Mouse (Mus musculus) heart, postnatal 4 days (tissue): ENCODE results near the gene Ctrc. TPM values are rescaled to one million over a fixed set of nuclear protein-coding genes. Genes with fewer than 3 reads are reported as not detected.

Experiments used
- DNase-seq: peaks from one replicate; pipeline ENCODE4 v3.0.0; 2021
- total RNA-seq, 2 experiments: library from RNA; stranded (reverse); gene quantifications; 2 replicates each; pipeline ENCODE4 v1.2.3; 2021

Ctrc gene
- not detected for total RNA-seq

DNA sequence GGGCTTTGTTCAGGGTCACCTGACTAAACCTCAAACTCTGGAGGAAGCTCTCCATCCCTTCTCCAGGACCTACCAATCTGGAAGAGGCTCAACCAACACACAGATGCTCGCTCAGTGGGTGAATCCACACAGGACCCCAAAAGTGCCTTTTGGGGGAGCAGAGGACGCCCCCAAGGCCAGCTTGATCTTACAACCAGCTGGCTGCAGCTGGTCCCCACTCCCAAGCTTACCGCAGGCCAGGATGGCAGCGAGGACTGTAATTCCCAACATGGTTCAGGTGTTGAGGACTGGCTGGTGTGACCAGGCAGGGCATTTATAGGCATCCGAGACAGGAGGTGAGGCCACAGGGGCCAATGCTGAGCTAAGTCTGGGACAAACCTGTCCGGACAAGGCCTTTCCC lies at the start of gene Ctrc:
Ctrc (minus strand) TSS at position 361 of the 400 bp plus-strand sequence.
- no peak for DNase-seq

- peak; percentile 39 for DNase-seq
Measured at GRCm38 (mm10) chr4:141895772-141896171, 49.6 kb upstream of the Ctrc start.

DNA sequence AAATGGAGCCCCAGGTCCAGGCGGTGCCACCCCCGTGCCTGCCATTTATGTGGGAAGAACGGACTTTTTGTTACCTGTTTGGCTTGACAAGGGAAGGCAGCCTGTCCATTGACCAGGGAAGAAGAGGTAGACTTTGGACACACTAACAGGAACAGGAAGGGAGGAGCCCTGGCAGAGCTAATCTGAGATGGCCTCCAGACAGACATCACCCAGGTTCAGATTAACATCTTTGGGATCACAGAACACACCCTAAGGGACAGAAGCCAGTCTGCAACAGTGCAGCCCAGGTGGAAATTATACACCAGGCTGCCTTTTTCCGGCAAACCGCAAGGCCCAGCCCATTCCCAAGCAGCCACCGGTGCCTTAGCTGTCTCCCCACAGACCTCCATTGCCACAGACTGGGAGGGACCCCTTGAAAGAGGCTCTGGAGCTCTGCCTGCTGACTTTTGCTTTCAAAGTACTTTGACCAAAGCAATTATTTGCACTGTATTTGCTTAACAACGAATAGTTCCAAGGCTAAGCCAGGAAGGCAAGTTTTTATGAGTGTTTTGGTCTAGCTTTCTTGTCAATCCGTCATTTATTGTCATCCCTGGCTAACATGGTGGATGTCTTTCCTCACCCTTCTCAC lies 47.1 kb upstream of the Ctrc start:
- no peak for DNase-seq

DNA sequence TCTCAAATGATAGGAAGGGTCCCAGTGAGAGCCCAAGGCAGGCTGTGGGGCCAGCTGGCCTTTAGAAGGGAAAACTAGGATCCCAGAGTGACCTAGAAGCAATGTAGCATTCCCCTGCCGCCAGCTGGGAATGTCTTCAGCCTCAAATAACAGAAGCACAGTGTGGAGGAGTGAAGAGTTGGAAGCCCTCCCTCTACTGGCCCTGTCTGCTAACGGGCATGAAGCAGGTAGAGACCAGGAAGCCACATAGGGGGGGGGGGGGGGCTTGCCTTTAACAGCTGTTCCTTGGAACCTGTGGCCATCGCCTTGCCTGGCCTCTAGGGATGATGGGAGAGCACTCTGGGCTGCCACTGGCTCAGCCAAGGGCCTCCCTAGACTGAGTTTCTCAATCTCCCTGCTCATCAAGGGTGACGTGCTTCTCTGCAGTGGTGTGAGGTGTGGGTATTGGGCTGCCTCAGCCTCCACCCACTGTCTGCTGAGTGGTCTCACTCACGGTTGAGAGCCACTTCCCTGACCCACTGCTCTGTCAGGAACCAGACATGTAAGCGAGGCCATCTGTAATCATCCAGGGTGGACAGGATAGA lies 40.3 kb upstream of the Ctrc start:
- no peak for DNase-seq

GRCm38 (mm10) chr4:141885451-141885850 lies 39.3 kb upstream of the Ctrc start:
- DNase-seq, result no peak

DNA sequence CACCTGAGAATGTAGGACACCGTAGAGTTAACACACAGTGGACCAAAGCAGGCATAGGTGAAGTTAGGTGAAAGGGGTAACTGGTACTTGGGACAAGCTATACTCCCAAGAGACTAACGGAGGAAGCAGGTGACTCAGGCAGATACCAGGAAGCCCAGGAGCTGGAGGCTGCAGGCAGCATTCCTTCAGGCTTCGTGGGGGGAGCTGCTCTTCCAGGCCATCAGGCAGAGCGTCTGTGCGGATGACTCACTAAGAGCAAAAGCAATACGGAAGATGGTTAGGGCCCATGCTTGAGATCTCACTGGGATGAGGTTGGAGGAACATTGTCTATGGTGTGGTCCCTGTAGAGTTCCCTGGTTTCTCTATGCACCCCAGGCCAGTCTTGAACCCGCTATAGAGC lies 36.7 kb upstream of the Ctrc start:
- DNase-seq, result no peak

- peak; percentile 49 for DNase-seq
Measured at GRCm38 (mm10) chr4:141881950-141882349, 35.8 kb upstream of the Ctrc start.

DNA sequence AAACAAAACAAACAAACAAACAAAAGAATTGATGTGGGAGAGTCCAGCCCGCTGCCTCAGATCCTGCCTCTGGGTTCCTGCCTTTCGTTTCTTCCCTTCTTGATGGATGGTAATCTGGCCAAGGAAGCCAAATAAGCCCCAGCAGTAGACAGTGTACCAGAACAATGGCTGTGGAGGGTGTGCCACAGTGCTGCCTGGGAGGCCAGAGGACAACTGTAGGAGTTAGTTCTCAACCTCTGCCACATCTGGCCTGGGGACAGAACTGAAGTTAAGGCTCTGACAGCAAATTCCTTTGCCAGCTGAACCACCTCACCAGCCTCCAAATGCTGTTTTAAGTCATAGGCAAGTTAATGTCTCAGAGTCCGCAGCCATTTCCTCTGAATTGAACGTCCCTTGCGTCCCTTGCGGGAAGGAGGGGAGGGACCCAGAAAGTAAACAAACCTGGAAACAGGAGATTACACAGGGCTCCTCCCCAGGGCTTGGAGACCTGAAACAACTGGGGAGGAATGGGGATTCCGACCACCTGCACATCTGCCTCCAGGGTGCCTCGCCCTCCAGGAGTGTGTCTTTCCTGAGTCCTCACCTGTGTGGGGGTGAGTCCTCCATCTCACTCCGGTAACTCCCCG lies 35.2 kb upstream of the Ctrc start:
- no peak for DNase-seq

- no peak for DNase-seq
Measured at GRCm38 (mm10) chr4:141879875-141880274, 33.7 kb upstream of the Ctrc start.

DNA sequence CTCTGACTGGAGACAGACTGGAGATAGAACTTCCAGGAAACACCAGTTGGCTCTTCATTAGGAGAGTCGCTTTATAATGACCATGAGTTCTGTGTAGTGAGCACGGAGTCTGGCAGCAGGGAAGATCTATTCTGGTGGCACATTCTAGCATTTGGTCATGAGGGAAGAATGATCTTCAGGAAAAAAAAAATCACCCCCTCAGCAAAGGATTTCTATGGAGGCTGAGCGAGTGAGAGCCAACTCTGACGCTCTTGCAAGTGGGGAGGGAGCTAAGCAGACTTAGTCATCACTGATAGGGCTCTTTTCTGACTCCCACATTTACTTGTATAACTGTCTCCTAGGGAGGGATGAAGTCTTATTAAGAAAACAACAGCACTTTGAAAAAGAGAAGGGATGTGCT lies 32.9 kb upstream of the Ctrc start:
- DNase-seq, result no peak

- DNase-seq, result no peak
Measured at GRCm38 (mm10) chr4:141878621-141879020, 32.5 kb upstream of the Ctrc start.

- DNase-seq, result no peak
Measured at GRCm38 (mm10) chr4:141875481-141876108, 29.4 kb upstream of the Ctrc start.

DNA sequence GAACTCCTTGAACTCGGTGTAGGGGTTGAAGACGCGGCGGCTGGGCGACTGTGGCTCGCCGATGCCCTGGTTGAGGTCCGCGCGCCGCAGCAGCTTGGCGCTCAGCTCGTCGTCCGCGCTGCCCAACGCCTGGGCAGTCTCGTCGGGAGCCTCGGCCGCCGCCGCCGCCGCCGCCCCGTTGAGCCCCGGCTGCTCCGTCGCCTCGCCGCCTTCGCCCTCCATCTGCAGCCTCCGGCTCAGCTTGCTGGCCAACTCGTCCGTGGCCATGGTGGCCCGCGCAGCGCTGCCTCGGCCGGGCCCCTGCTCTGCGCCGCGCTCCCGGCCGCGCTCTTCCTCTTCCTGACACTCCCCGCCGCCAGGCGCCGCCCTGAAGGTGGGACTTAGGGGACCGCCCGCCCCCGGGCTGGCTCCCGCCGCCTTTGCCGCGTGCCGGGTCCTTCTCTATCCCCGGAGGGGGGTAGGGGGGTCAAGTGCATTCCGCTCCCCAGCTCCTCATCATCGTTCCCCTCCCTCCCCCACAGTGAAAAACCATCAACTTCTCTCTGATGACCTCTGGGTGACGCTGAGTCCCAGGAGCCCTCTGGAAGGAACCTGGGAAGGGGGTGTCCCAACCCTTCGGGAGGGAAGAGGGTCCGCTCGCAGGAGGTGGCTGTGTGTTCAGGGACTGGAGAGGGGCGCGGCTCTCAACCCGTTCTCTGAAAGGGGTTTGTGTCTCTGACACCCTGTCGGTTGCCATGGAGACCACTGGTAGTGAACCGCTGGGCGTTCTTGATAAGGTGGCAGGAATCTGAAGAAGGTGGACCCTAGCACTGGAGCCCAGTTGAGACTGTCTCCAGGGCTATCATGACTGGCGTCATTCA lies 28.7 kb upstream of the Ctrc start, which contains the start of gene Efhd2:
Efhd2 (minus strand) TSS at position 320 of the 860 bp plus-strand sequence.
- DNase-seq, result peak; percentile 87

GRCm38 (mm10) chr4:141874111-141874600 lies 28.0 kb upstream of the Ctrc start:
- no peak for DNase-seq

DNA sequence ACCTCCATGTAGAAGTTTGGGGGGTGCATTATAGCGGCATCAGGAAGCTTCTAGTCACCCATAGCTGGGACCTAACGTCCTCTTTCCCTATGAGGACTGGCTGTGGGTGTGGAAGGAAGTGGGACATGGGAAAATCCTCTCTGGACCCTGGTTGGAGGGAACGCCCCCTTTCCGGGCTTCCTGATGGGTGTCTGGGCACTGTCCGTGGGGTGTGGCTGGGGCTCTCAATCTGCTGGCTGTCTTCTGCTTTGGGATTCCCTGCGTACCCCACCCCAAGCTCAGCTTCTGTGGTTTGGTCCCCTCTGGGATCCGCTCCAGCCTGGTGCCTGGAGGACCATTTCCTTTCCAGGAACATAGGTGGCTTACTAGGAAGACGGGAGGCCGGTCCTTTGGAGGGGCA lies 26.8 kb upstream of the Ctrc start:
- DNase-seq, result no peak

DNA sequence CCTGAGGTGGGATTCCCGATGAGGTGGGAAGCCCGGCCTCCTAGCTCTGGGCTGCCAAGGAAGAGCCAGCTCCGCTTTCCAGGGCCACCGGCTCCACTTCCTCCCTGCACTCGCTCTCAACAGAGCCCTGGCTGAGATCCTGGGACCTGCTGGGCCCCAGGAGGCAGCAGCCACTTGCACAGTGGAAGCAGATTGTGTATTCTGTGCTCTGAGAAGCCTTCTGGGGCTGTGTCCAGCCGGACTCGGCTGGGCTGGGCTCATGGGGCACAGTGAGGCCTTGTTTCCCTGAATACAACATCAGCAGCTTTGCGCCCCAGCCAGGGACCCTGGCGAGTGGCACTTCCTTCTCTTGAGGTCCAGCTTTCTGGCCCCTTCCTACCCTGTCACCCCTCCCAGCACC lies 25.8 kb upstream of the Ctrc start:
- DNase-seq, result no peak

- DNase-seq, result no peak
Measured at GRCm38 (mm10) chr4:141871333-141871725, 25.2 kb upstream of the Ctrc start.

DNA sequence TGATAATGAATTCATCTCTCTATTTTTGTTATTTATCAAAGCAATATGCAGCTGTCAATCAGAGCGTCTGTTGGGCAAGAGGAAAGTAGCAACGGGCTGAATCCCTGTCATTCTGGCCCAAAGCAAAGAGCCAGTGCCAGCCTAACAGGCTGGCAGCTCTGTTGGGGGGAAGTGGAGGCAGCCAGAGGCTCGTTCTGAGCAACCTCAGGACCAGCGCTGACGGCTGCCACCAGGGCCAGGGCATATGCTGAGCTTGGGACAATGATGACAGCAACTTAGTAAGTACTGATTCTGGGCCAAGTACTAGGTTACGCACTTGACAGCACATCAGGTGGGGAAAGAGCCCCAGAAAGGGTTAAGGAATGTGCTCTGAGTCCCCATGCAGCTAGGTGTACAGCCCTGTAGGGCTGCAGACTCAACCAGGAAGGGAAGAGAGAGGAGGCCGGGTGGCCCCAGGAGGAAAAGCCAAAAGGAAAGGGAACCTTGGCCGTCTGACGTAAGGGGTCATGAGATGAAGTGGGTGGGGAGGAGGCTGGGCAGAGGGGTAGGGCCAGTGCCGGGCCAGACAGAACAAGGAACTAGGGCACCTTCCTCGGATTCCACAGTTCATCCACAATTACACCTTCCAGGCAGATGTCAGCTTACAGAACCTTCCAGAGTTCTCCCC lies 24.6 kb upstream of the Ctrc start:
- DNase-seq, result no peak

DNA sequence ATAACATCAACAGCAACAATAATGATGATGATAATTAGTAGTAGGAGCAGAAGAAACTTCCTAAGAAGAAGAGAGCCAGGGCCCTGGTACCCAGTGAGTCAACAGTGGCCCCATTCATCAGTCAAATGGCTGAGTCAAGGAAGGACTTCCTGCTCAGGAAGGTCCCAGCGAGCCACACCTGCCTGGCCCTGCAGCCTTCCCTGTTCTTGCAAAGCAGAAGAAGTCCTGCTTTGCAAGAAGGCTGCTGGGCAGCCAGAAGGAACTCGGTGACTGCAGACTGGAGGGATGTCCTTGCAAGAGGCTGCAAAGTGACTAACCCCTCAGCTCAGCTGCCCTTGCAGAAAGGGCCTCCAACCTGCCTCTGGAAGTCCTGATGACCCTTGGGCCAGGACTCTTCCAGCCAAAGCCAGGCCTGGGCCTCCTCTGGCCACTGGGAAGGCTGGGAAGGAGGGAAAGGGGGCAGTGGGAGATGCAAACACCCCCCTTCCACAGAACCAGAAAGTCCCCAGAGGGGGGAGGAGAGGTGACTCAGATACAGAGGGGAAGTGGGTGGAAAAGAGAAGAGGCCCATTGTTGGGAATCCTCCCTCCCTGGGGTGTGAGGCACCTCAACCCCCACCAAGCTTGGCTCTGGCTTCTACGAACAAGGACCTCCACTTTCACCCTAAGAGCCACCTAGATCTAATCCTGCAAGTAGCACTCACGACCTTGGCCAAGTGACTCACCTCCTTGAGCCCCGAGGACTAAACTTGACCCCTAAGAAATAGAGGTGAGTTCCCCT lies 23.5 kb upstream of the Ctrc start:
- no peak for DNase-seq

DNA sequence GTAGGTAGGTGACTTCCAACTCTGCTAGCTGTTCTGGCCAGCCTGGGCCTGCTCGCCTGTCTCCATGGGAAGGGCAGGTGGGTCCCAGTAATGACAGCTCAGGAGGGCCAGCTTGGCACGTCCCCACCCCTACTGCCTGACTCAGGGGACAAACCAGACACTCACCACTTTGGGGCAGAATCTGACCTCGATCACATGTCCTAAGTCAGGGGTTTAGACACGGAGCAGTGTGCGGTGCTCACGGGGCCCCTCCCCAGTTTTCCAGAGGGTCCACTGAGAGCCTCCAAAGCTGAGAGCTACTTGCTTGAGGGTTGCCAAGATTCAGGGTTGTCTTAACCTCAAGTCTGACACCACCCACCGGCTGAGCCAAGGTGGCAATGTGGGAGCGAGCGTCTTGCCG lies 21.9 kb upstream of the Ctrc start:
- no peak for DNase-seq

DNA sequence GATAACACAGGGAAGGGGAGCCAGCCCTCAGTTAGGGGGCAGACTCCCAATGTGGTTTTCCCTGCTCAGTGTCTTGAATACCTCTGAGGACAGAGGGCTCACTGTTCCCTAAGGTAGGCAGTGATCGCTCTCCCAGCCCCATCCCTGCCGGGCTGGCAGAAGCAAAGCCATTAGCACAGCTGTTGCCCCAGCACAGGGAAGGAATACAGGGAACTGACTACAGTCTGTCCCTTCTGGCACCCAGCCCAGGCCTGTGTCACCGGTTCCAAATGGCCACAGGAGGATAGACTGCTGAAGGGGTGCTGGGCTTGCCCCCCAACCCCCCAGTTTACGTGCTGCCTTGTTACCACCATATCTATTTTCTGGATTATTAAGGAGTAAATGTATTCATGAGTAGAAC lies 21.3 kb upstream of the Ctrc start:
- peak; percentile 84 for DNase-seq
